Mouse (Mus musculus) midbrain, embryonic 11.5 days (tissue): ENCODE measurements around the gene Lrriq1. TPM values are rescaled to one million over a fixed set of nuclear protein-coding genes. Genes with fewer than 3 reads are reported as not detected.

Source experiments
- ATAC-seq: fragments of 200-750 bp; cut with Nextera tagmentation; 2 replicates; pipeline ENCODE4 v1.8.0; 2017; ENCODE audit warnings: moderate TSS enrichment, moderate library complexity; ENCODE audit not compliant: low FRiP score
- DNase-seq: peaks from one replicate; pipeline ENCODE4 v3.0.0; 2015; ENCODE audit warnings: low spot score; ENCODE audit errors: missing footprints
- H3K27ac ChIP-seq: fragments of 300-500 bp; sonication (generic); 2 replicates; pipeline ENCODE4 v1.5.1; 2014; ENCODE audit warnings: low read depth, low read length
- H3K27me3 ChIP-seq: fragments of 300-500 bp; sonication (generic); 2 replicates; pipeline ENCODE4 v1.6.1; 2014; ENCODE audit warnings: mild to moderate bottlenecking, low read length, moderate library complexity, mixed read lengths; ENCODE audit not compliant: control insufficient read depth, insufficient read depth
- H3K36me3 ChIP-seq: fragments of 300-500 bp; sonication (generic); 2 replicates; pipeline ENCODE4 v1.6.1; 2014; ENCODE audit warnings: mild to moderate bottlenecking, low read length, moderate library complexity, mixed read lengths; ENCODE audit not compliant: control insufficient read depth, insufficient read depth
- H3K4me1 ChIP-seq: fragments of 300-500 bp; sonication (generic); 2 replicates; pipeline ENCODE4 v1.6.1; 2014; ENCODE audit warnings: low read length; ENCODE audit not compliant: control insufficient read depth, insufficient read depth
- H3K4me2 ChIP-seq: fragments of 300-500 bp; sonication (generic); 2 replicates; pipeline ENCODE4 v1.6.1; 2014; ENCODE audit warnings: mild to moderate bottlenecking, moderate library complexity
- H3K4me3 ChIP-seq: fragments of 300-500 bp; sonication (generic); 2 replicates; pipeline ENCODE4 v1.5.1; 2014; ENCODE audit warnings: low read depth, low read length
- H3K9ac ChIP-seq: fragments of 300-500 bp; sonication (generic); 2 replicates; pipeline ENCODE4 v1.6.1; 2014; ENCODE audit warnings: low read length
- H3K9me3 ChIP-seq: fragments of 300-500 bp; sonication (generic); 2 replicates; pipeline ENCODE4 v1.6.1; 2016; ENCODE audit warnings: low read length; ENCODE audit not compliant: control insufficient read depth
- WGBS: fragments of 180-500 bp; shearing (Covaris S2); extraction: QIAGEN DNeasy Blood & Tissue Kit; methylation state at CpG from one replicate; pipeline ENCODE4 v1.1.7; 2014; 5-methylcytosine and 5-hydroxymethylcytosine counted together
- polyA plus RNA-seq: library from polyadenylated mRNA; unstranded; fragments of >200 nt; fragmentation: Nextera tagmentation; extraction: Ambion mirVana; gene quantifications from 2 replicates; pipeline ENCODE4 v1.2.1, GENCODE M21; 2014

Gene Lrriq1
- polyA plus RNA-seq, 1 experiment from 2014 or later: 1.1 TPM

DNA sequence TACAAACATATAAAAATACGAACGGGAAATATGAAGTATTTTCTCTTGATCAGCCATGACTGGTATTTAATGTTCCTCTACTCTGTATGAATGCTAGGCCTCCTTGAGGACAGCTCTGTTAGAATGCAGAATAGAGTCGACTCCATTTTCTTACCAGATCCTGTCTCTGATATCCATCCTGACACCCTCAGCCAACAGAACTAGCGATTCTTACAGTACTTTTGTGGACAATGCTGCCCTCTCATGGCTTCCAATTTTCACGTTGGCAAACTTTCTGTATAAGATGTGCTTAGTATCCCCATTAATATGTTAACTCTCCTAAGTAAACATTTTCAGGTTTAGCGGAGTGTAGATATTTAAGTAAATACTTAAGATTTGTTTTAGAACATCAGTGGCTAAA is 94.6 kb downstream of the Lrriq1 start:
- Histone ChIP-seq H3K36me3 (no peaks in the 10 kb centered on the region), H3K27ac (no peak overlapping the region), H3K4me1 (no peaks in the 10 kb centered on the region), H3K27me3 (no peaks in the 10 kb centered on the region), H3K4me2 (no peak overlapping the region), H3K9ac (no peak overlapping the region), H3K9me3 (no peaks in the 10 kb centered on the region), H3K4me3 (no peak overlapping the region)
- peak; percentile 86 for DNase-seq
- peak; percentile 66 for ATAC-seq
- 48% methylated on average over 6 of the region's 6 CpGs for WGBS

GRCm38 (mm10) chr10:103140609-103141008 is 95.5 kb downstream of the Lrriq1 start:
- 73% methylated on average over 8 of the region's 8 CpGs for WGBS
- no peak overlapping the region for H3K4me2 ChIP-seq
- no peaks in the 10 kb centered on the region for H3K4me1 ChIP-seq
- no peak overlapping the region for H3K9ac ChIP-seq
- H3K36me3 ChIP-seq: no peaks in the 10 kb centered on the region
- H3K9me3 ChIP-seq: no peaks in the 10 kb centered on the region
- DNase-seq (peak; percentile 77), ATAC-seq (no peak)
- H3K27ac ChIP-seq: no peak overlapping the region
- H3K4me3 ChIP-seq: no peak overlapping the region
- no peaks in the 10 kb centered on the region for H3K27me3 ChIP-seq

DNA sequence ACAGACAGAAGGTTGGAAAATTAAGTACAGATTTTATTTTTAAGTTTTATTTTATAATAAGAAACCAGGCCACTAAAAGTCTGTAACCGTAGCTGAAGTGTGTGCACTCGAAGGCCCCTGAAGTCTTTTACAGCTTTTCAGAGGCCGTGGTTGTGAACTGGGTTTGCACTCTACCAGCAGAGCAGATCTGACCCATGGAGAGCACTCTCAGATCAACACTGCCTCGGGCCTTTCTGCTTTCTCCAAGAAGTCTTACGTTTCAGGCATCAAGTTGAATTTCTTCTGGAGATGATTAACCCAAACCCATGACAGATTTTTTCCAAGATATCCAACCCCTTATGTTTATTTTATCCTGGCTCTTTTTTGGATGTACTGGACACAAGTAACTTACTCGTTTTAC is 121.5 kb downstream of the Lrriq1 start:
- Histone ChIP-seq H3K36me3 (no peaks in the 10 kb centered on the region), H3K9ac (no peak overlapping the region), H3K4me3 (no peak overlapping the region), H3K27me3 (no peaks in the 10 kb centered on the region), H3K9me3 (no peaks in the 10 kb centered on the region), H3K4me2 (no peak overlapping the region), H3K4me1 (no peaks in the 10 kb centered on the region), H3K27ac (no peak overlapping the region)
- WGBS: 72% methylated on average over 6 of the region's 6 CpGs
- ATAC-seq (no peak), DNase-seq (no peak)

DNA sequence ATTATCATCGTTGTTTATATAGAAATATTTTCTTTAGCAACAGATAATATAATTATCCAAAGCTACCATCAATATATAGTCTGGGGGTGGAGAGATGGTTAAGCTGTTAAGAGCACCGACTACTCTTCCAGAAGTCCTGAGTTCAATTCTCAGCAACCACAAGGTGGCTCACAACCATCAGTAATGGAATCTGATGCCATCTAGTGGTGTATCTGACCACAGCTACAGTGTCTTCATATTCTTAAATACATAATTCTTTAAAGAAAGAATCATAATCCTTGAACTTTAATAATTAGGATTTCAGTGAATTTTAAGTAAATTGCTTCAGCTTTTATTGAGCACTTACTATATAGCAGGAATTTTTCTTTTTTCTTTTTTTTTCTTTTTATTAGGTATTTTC is 128.0 kb downstream of the Lrriq1 start:
- no peak for DNase-seq
- no peak overlapping the region for H3K4me2 ChIP-seq
- ATAC-seq: no peak
- no peak overlapping the region for H3K4me3 ChIP-seq
- H3K4me1 ChIP-seq: no peaks in the 10 kb centered on the region
- H3K9me3 ChIP-seq: no peaks in the 10 kb centered on the region
- 87% methylated on average over 2 of the region's 2 CpGs for WGBS
- no peaks in the 10 kb centered on the region for H3K36me3 ChIP-seq
- H3K9ac ChIP-seq: no peak overlapping the region
- H3K27me3 ChIP-seq: no peaks in the 10 kb centered on the region
- no peak overlapping the region for H3K27ac ChIP-seq

- H3K27me3 ChIP-seq: no peaks in the 10 kb centered on the region
- H3K4me2 ChIP-seq: no peak overlapping the region
- no peaks in the 10 kb centered on the region for H3K36me3 ChIP-seq
- no peak overlapping the region for H3K27ac ChIP-seq
- H3K4me1 ChIP-seq: no peaks in the 10 kb centered on the region
- no peak overlapping the region for H3K4me3 ChIP-seq
- ATAC-seq (no peak), DNase-seq (no peak)
- H3K9ac ChIP-seq: no peak overlapping the region
- WGBS: 94% methylated on average over 1 of the region's 1 CpGs
- no peaks in the 10 kb centered on the region for H3K9me3 ChIP-seq
Observed at GRCm38 (mm10) chr10:103086101-103086500, 150.0 kb downstream of the Lrriq1 start.

DNA sequence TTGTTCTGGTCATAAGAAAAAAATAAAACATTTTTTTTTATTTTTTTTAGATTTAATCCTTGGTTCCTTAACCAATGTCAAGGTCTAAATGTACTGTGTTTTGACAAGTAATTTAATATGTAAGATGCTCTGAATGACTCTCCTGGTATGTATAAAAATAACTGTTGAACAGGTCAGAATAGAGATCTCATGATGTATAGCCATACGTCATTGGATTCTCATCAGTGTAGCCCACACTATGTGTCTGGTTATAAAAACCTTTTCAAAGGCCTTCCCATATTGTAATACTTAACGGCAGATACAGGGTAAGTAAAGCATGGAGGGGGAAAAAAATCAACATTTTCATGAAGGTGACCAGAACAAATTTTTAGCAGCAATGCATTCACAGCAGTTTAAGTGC is 186.5 kb downstream of the Lrriq1 start:
- H3K36me3 ChIP-seq: no peaks in the 10 kb centered on the region
- DNase-seq (peak; percentile 67), ATAC-seq (no peak)
- no peaks in the 10 kb centered on the region for H3K9me3 ChIP-seq
- H3K27ac ChIP-seq: no peak overlapping the region
- no peaks in the 10 kb centered on the region for H3K27me3 ChIP-seq
- WGBS: 88% methylated on average over 2 of the region's 2 CpGs
- no peak overlapping the region for H3K4me2 ChIP-seq
- H3K4me1 ChIP-seq: no peaks in the 10 kb centered on the region
- no peak overlapping the region for H3K9ac ChIP-seq
- no peak overlapping the region for H3K4me3 ChIP-seq

GRCm38 (mm10) chr10:103046623-103047022 is 189.5 kb downstream of the Lrriq1 start:
- DNase-seq: peak; percentile 78
- Histone ChIP-seq H3K4me3 (no peak overlapping the region), H3K4me1 (no peaks in the 10 kb centered on the region), H3K9me3 (no peaks in the 10 kb centered on the region), H3K27me3 (no peaks in the 10 kb centered on the region), H3K4me2 (no peak overlapping the region), H3K27ac (no peak overlapping the region), H3K9ac (no peak overlapping the region), H3K36me3 (no peaks in the 10 kb centered on the region)
- WGBS: 81% methylated on average over 3 of the region's 3 CpGs
- ATAC-seq: no peak

DNA sequence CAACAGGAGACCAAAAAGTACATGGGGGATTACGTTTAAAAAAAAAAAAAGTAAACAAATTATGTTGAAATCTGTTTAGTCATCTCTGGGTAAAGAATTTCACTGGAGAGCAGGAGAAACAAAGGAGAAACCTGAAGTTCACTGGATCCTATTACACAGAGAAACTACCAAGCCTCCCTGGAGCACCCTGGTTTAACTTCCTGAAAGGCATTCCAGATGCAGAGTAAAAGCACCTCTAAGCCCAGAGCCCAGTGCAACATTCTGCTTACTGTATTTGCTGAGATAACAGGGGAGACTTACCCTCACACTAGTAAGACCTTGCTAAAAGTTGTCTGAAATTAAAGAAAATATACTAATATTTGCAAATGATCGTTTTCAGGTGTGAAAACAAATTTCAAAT is 191.1 kb downstream of the Lrriq1 start:
- Histone ChIP-seq H3K36me3 (no peaks in the 10 kb centered on the region), H3K4me3 (no peak overlapping the region)
- WGBS: 66% methylated on average over 2 of the region's 2 CpGs

DNA sequence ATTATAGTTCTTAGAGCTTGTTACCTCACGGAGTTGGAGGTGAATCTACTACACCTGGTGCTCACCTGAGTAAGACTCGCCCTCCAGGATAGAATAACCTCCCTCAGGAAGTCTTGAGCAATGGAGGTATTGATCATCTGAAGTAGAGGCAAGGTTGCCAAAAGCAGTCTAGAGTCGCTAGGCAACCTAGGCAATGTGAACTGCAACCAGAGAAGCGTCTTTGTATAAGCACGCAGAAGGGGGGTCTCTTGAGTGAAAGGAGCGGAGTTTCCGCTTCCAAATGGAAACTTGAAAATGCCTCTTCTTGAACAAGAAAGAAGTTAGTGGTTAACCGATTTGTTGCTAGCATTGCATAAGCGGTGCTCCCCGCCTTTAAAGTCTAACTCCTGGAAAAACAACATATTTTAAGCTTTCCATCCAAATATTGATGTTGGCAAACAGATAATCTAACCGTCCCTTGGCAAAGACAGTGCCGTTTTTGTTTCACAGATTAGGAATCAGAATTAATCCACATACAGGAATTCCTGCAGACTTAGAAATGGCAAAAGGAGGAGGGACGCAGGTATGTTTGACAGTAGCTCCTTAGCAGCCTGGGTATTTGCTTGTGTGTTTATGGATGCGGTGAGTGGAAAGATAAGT is 201.0 kb downstream of the Lrriq1 start:
- no peak overlapping the region for H3K4me3 ChIP-seq
- H3K4me1 ChIP-seq: no peaks in the 10 kb centered on the region
- no peaks in the 10 kb centered on the region for H3K9me3 ChIP-seq
- no peak overlapping the region for H3K4me2 ChIP-seq
- H3K27ac ChIP-seq: no peak overlapping the region
- WGBS: 3% methylated on average over 14 of the region's 14 CpGs
- ATAC-seq (0 out of 2 replicates have a peak, but pooled peaks have one; percentile 20), DNase-seq (no peak)
- no peak overlapping the region for H3K9ac ChIP-seq
- peaks cover 55% of the 10 kb centered on the region for H3K27me3 ChIP-seq
- no peaks in the 10 kb centered on the region for H3K36me3 ChIP-seq

More for the DNA sequence above, 191.1 kb downstream of the Lrriq1 start:
- DNase-seq: peak; percentile 62
- no peaks in the 10 kb centered on the region for H3K9me3 ChIP-seq
- H3K9ac ChIP-seq: no peak overlapping the region
- no peaks in the 10 kb centered on the region for H3K4me1 ChIP-seq
- no peak overlapping the region for H3K27ac ChIP-seq
- H3K27me3 ChIP-seq: no peaks in the 10 kb centered on the region
- H3K4me2 ChIP-seq: no peak overlapping the region
- ATAC-seq: no peak
